Mouse (Mus musculus): ENCODE results near the gene Ubash3b. TPM values are rescaled to one million over a fixed set of nuclear protein-coding genes. Genes with fewer than 3 reads are reported as not detected.

The Ubash3b gene
- polyA plus RNA-seq, 1 experiment, result 39.3 TPM

GRCm38 (mm10) chr9:41195742-41196311 is 34.3 kb upstream of the Ubash3b start:
- WGBS, result 55% methylated on average over 10 of the region's 10 CpGs
- Histone ChIP-seq H3K4me3 (replicated peaks; ENCODE audit: insufficient read depth, low read depth, low read length) (no peak overlapping the region), H3K27ac (ENCODE audit: insufficient read depth, low read length) (peak overlapping the region; percentile 96), H3K27me3 (ENCODE audit: control insufficient read depth, insufficient read depth, low read length) (no peaks in the 10 kb centered on the region), H3K4me1 (ENCODE audit: control insufficient read depth, insufficient read depth, low read length) (peaks cover 44% of the 10 kb centered on the region)
- DNase-seq, result peak; percentile 48 to 55
- TF ChIP-seq POLR2A (IDR thresholded peaks at IDR 0.05; ENCODE audit: borderline replicate concordance, insufficient read depth, low read length), result no peak
- TF ChIP-seq CTCF (IDR thresholded peaks at IDR 0.05; ENCODE audit: borderline replicate concordance, insufficient read depth, low read depth, low read length), result no peak

GRCm38 (mm10) chr9:41191651-41192210 is 30.2 kb upstream of the Ubash3b start:
- no peaks in the 10 kb centered on the region for H3K27me3 ChIP-seq (ENCODE audit: control insufficient read depth, insufficient read depth, low read length)
- WGBS, result 51% methylated on average over 9 of the region's 9 CpGs
- peaks cover 26% of the 10 kb centered on the region for H3K4me1 ChIP-seq (ENCODE audit: control insufficient read depth, insufficient read depth, low read length)
- DNase-seq, result peak; percentile 33 to 51
- no peak overlapping the region for H3K4me3 ChIP-seq (replicated peaks; ENCODE audit: insufficient read depth, low read depth, low read length)
- TF ChIP-seq CTCF (IDR thresholded peaks at IDR 0.05; ENCODE audit: borderline replicate concordance, insufficient read depth, low read depth, low read length), result no peak
- H3K27ac ChIP-seq (ENCODE audit: insufficient read depth, low read length), result peak overlapping the region; percentile 62

GRCm38 (mm10) chr9:41190745-41191482 is 29.4 kb upstream of the Ubash3b start:
- TF ChIP-seq POLR2A (IDR thresholded peaks at IDR 0.05; ENCODE audit: borderline replicate concordance, insufficient read depth, low read length) (no peak), CTCF (IDR thresholded peaks at IDR 0.05; ENCODE audit: borderline replicate concordance, insufficient read depth, low read depth, low read length) (peak; percentile 97)
- no peak overlapping the region for H3K4me3 ChIP-seq (replicated peaks; ENCODE audit: insufficient read depth, low read depth, low read length)
- peak; percentile 91 to 93 for DNase-seq
- WGBS, result 13% methylated on average over 9 of the region's 9 CpGs
- H3K27ac ChIP-seq (ENCODE audit: insufficient read depth, low read length), result peak overlapping the region; percentile 42; the same call in 1 of the 2 replicates
- peaks cover 21% of the 10 kb centered on the region for H3K4me1 ChIP-seq (ENCODE audit: control insufficient read depth, insufficient read depth, low read length)
- H3K27me3 ChIP-seq (ENCODE audit: control insufficient read depth, insufficient read depth, low read length), result no peaks in the 10 kb centered on the region

GRCm38 (mm10) chr9:41187939-41188338 is 26.4 kb upstream of the Ubash3b start:
- DNase-seq, result no peak
- peaks cover 6% of the 10 kb centered on the region for H3K4me1 ChIP-seq (ENCODE audit: control insufficient read depth, insufficient read depth, low read length)
- H3K27ac ChIP-seq (ENCODE audit: insufficient read depth, low read length), result no peak overlapping the region
- no peak overlapping the region for H3K4me3 ChIP-seq (replicated peaks; ENCODE audit: insufficient read depth, low read depth, low read length)
- TF ChIP-seq POLR2A (IDR thresholded peaks at IDR 0.05; ENCODE audit: borderline replicate concordance, insufficient read depth, low read length), result no peak
- TF ChIP-seq CTCF (IDR thresholded peaks at IDR 0.05; ENCODE audit: borderline replicate concordance, insufficient read depth, low read depth, low read length), result no peak
- 93% methylated on average over 4 of the region's 4 CpGs for WGBS
- no peaks in the 10 kb centered on the region for H3K27me3 ChIP-seq (ENCODE audit: control insufficient read depth, insufficient read depth, low read length)

- no peak overlapping the region for H3K4me3 ChIP-seq (replicated peaks; ENCODE audit: insufficient read depth, low read depth, low read length)
- 95% methylated on average over 9 of the region's 9 CpGs for WGBS
- peaks cover 9% of the 10 kb centered on the region for H3K4me1 ChIP-seq (ENCODE audit: control insufficient read depth, insufficient read depth, low read length)
- no peak overlapping the region for H3K27ac ChIP-seq (ENCODE audit: insufficient read depth, low read length)
- DNase-seq, result no peak
- H3K27me3 ChIP-seq (ENCODE audit: control insufficient read depth, insufficient read depth, low read length), result no peaks in the 10 kb centered on the region
- TF ChIP-seq POLR2A (IDR thresholded peaks at IDR 0.05; ENCODE audit: borderline replicate concordance, insufficient read depth, low read length), result no peak
- TF ChIP-seq CTCF (IDR thresholded peaks at IDR 0.05; ENCODE audit: borderline replicate concordance, insufficient read depth, low read depth, low read length), result no peak
Measured at GRCm38 (mm10) chr9:41187498-41187897, 26.0 kb upstream of the Ubash3b start.

- 86% methylated on average over 9 of the region's 9 CpGs for WGBS
- H3K4me1 ChIP-seq (ENCODE audit: control insufficient read depth, insufficient read depth, low read length), result peaks cover 13% of the 10 kb centered on the region
- TF ChIP-seq POLR2A (IDR thresholded peaks at IDR 0.05; ENCODE audit: borderline replicate concordance, insufficient read depth, low read length) (no peak), CTCF (IDR thresholded peaks at IDR 0.05; ENCODE audit: borderline replicate concordance, insufficient read depth, low read depth, low read length) (no peak)
Measured at GRCm38 (mm10) chr9:41185331-41185730, 23.8 kb upstream of the Ubash3b start.

GRCm38 (mm10) chr9:41182550-41182949 is 21.1 kb upstream of the Ubash3b start:
- Histone ChIP-seq H3K4me3 (replicated peaks; ENCODE audit: insufficient read depth, low read depth, low read length) (no peak overlapping the region), H3K4me1 (ENCODE audit: control insufficient read depth, insufficient read depth, low read length) (peaks cover 11% of the 10 kb centered on the region), H3K27me3 (ENCODE audit: control insufficient read depth, insufficient read depth, low read length) (no peaks in the 10 kb centered on the region), H3K27ac (ENCODE audit: insufficient read depth, low read length) (no peak overlapping the region)
- TF ChIP-seq CTCF (IDR thresholded peaks at IDR 0.05; ENCODE audit: borderline replicate concordance, insufficient read depth, low read depth, low read length), result peak; percentile 96
- TF ChIP-seq POLR2A (IDR thresholded peaks at IDR 0.05; ENCODE audit: borderline replicate concordance, insufficient read depth, low read length), result no peak
- DNase-seq, result peak; percentile 78 to 86

More at GRCm38 (mm10) chr9:41185331-41185730, 23.8 kb upstream of the Ubash3b start:
- no peak for DNase-seq
- H3K27me3 ChIP-seq (ENCODE audit: control insufficient read depth, insufficient read depth, low read length), result no peaks in the 10 kb centered on the region
- no peak overlapping the region for H3K4me3 ChIP-seq (replicated peaks; ENCODE audit: insufficient read depth, low read depth, low read length)
- no peak overlapping the region for H3K27ac ChIP-seq (ENCODE audit: insufficient read depth, low read length)

GRCm38 (mm10) chr9:41181803-41182202 is 20.3 kb upstream of the Ubash3b start:
- Histone ChIP-seq H3K27me3 (ENCODE audit: control insufficient read depth, insufficient read depth, low read length) (no peaks in the 10 kb centered on the region), H3K27ac (ENCODE audit: insufficient read depth, low read length) (no peak overlapping the region), H3K4me3 (replicated peaks; ENCODE audit: insufficient read depth, low read depth, low read length) (no peak overlapping the region), H3K4me1 (ENCODE audit: control insufficient read depth, insufficient read depth, low read length) (peaks cover 11% of the 10 kb centered on the region)
- WGBS, result 46% methylated on average over 8 of the region's 8 CpGs
- DNase-seq, result peak; percentile 36 to 51
- TF ChIP-seq POLR2A (IDR thresholded peaks at IDR 0.05; ENCODE audit: borderline replicate concordance, insufficient read depth, low read length), result no peak
- TF ChIP-seq CTCF (IDR thresholded peaks at IDR 0.05; ENCODE audit: borderline replicate concordance, insufficient read depth, low read depth, low read length), result no peak
